Mouse (Mus musculus): ENCODE data around the gene Adcy1.

- TF ChIP-seq POLR2A (IDR thresholded peaks at IDR 0.05; ENCODE audit: borderline replicate concordance, control insufficient read depth, low read depth, low read length) (no peak), CTCF (IDR thresholded peaks at IDR 0.05; ENCODE audit: control insufficient read depth, insufficient read depth, low read length) (no peak)
These were observed 110.4 kb downstream of the Adcy1 start for GRCm38 (mm10) chr11:7173664-7174063.
